Mouse (Mus musculus): ENCODE data around the gene Vangl2.

DNA sequence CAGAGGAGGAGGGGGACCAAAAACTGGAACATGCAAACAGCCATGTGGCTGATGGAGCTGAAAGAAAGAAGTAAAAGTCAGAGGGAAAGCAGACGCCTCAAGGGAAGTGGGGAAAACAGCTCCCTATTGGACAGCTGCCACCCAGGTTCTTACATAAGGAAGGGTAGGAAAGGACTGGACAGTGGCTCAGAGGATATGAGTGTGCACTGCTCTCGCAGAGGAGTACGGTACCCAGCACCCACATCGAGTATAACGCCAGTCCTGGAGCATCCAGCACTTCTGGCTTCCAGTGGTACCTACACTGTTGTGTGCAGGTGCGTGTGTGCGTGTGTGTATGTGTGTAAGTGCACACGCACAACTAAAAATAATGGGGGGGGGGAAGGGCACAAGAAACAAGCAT lies 18.2 kb upstream of the Vangl2 start:
- TF ChIP-seq CTCF (IDR thresholded peaks at IDR 0.05; ENCODE audit: low read depth) (no peak), EP300 (IDR thresholded peaks at IDR 0.05; ENCODE audit: low read depth) (no peak)
